Mouse (Mus musculus) midbrain, embryonic 15.5 days (tissue): ENCODE results near the gene Tbc1d16. TPM values are rescaled to one million over a fixed set of nuclear protein-coding genes. Genes with fewer than 3 reads are reported as not detected.
"Not testable (repeated sequence)": the region's sequence is repeated elsewhere in the genome, so short reads cannot be mapped to it uniquely, and the experiment has no call there.

Experiments used
- ATAC-seq: fragments of 200-750 bp; cut with Nextera tagmentation; replicated peaks from 2 replicates; pipeline ENCODE4 v1.8.0; 2017; ENCODE audit warnings: moderate TSS enrichment
- H3K27ac ChIP-seq: fragments of 300-500 bp; sonication (generic); 2 replicates; pipeline ENCODE4 v1.5.1; 2015; ENCODE audit warnings: mild to moderate bottlenecking, inconsistent platforms
- H3K27me3 ChIP-seq: fragments of 300-500 bp; sonication (generic); replicated peaks from 2 replicates; pipeline ENCODE4 v1.6.1; 2015; ENCODE audit warnings: inconsistent platforms
- H3K36me3 ChIP-seq: fragments of 300-500 bp; sonication (generic); replicated peaks from 2 replicates; pipeline ENCODE4 v1.6.1; 2015; ENCODE audit warnings: inconsistent platforms
- H3K4me1 ChIP-seq: fragments of 300-500 bp; sonication (generic); 2 replicates; pipeline ENCODE4 v1.6.1; 2015; ENCODE audit warnings: inconsistent platforms
- H3K4me2 ChIP-seq: fragments of 300-500 bp; sonication (generic); 2 replicates; pipeline ENCODE4 v1.6.1; 2015; ENCODE audit warnings: inconsistent platforms, mild to moderate bottlenecking, moderate library complexity
- H3K4me3 ChIP-seq: fragments of 300-500 bp; sonication (generic); 2 replicates; pipeline ENCODE4 v1.5.1; 2015; ENCODE audit warnings: mild to moderate bottlenecking, inconsistent platforms
- H3K9ac ChIP-seq: fragments of 300-500 bp; sonication (generic); 2 replicates; pipeline ENCODE4 v1.6.1; 2015; ENCODE audit warnings: mild to moderate bottlenecking, inconsistent platforms
- H3K9me3 ChIP-seq: fragments of 300-500 bp; sonication (generic); 2 replicates; pipeline ENCODE4 v1.6.1; 2016; ENCODE audit warnings: inconsistent platforms
- WGBS: fragments of 180-500 bp; shearing (Covaris S2); methylation state at CpG from one replicate; pipeline ENCODE4 v1.1.7; 2015; ENCODE audit warnings: mixed read lengths; 5-methylcytosine and 5-hydroxymethylcytosine counted together
- polyA plus RNA-seq: library from polyadenylated mRNA; unstranded; fragments of >200 nt; fragmentation: Nextera tagmentation; extraction: Ambion mirVana; gene quantifications from 2 replicates; pipeline ENCODE4 v1.2.1, GENCODE M21; 2015

Tbc1d16 gene
- 66.8 and 67.2 TPM in 2 replicates for polyA plus RNA-seq

- peak; percentile 90 for ATAC-seq
- H3K27ac ChIP-seq = peak within 1 kb of the TSS; percentile 87
- H3K27me3 ChIP-seq = no peaks in the 10 kb centered on the region
- peak within 1 kb of the TSS; percentile 96 for H3K4me3 ChIP-seq
- peak within 1 kb of the TSS; percentile 97 for H3K9ac ChIP-seq
- peaks cover 59% of the 10 kb centered on the region for H3K4me1 ChIP-seq
- no peaks in the 10 kb centered on the region for H3K36me3 ChIP-seq
- no peaks in the 10 kb centered on the region for H3K9me3 ChIP-seq
- under 1% methylated on average over 65 of the region's 66 CpGs for WGBS
- peak within 1 kb of the TSS; percentile 100 for H3K4me2 ChIP-seq
Measured at GRCm38 (mm10) chr11:119228091-119228781, at the start of gene Tbc1d16, which contains the start of gene Ccdc40. TSS of gene Tbc1d16 (minus strand) at chr11:119228499. TSS of gene Ccdc40 (plus strand) at chr11:119228572.

DNA sequence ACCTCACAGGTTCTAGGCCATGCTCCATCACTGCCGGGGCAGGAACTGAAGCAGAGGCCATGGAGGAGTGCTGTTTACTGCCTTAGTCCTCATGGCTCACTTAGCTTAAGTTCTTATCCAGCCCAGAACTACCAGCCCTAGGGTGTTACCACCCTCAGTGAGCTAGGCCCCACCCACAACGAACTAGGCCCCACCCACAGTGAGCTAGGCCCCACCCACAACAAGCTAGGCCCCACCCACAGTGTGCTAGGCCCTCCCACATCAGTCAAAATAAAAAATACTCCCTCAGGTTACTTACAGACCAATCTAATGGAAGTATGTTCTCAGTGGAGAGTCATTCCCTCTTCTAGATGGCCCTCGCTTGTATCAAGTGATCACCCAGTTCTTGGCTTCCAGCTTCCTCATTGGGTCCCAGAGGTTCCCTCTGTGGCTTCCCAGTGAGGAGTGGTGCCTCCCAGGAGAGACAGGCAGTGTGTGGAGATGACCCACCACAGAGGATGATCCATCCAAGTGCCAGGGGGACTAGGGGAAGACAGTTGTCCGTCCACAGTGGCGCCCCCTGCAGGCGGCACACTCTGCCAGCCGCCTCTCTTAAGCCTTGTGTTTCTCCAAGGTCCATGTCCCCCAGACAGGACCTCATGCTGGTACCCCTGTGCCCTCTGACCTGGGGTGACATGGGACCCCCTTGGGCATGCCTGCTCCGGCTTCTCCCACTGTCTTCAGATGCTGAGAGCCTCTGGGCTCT is 45.1 kb upstream of the Tbc1d16 start:
- Histone ChIP-seq H3K9me3 (no peaks in the 10 kb centered on the region), H3K9ac (no peak overlapping the region), H3K36me3 (peaks cover 30% of the 10 kb centered on the region), H3K4me3 (no peak overlapping the region), H3K27ac (no peak overlapping the region), H3K27me3 (no peaks in the 10 kb centered on the region), H3K4me1 (peaks cover 22% of the 10 kb centered on the region), H3K4me2 (no peak overlapping the region)
- no peak for ATAC-seq
- WGBS = 86% methylated on average over 8 of the region's 8 CpGs

DNA sequence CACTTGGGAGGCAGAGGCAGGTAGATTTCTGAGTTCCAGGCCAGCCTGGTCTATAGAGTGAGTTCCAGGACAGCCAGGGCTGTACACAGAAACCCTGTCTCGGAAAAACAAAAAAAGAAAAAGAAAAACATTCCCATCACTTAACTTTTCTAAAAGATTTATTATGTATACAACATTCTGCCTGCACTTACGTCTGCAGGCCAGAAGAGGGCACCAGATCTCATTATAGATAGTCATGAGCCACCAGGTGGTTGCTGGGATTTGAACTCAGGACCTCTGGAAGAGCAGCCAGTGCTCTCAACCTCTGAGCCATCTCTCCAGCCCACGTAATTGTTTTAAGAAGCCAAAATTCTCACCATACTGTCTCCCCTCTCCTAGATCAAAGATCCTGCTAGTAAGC is 44.2 kb upstream of the Tbc1d16 start:
- 55% methylated on average over 3 of the region's 3 CpGs for WGBS
- H3K27me3 ChIP-seq, H3K4me3 ChIP-seq, H3K9ac ChIP-seq, ATAC-seq, H3K4me2 ChIP-seq, H3K9me3 ChIP-seq, H3K27ac ChIP-seq: not testable (repeated sequence)
- peaks cover 27% of the 10 kb centered on the region for H3K4me1 ChIP-seq
- H3K36me3 ChIP-seq = peaks cover 27% of the 10 kb centered on the region

DNA sequence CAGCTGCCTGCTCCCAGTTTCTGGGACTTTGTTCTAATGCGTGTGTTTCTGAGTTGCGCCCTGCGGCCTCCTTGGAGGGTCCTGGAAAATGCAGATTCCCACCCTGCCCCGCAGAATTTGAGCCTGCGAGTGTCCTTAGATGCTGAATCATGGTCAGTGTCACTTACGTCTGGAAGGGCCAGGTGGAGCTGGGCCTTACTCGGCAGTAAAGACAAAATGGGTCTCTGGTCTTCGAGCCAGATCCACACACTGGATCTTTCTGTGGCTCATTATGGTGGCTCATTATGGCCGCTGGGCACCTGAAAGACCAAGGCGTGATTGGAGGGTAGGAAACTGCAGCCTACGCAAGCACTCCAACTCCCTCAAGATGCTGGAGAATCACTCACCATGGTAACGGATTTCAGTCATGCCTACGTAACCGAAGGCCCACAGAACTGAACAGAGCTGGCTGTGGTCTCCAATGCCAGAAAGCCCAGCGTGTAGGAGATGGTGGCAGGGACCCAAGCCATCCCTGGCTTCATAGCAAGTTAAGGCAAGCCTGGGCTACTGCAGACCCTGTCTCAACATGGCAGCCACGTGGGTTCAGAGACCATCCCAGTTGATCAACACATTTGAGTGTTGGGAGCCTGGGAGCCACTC is 40.4 kb upstream of the Tbc1d16 start:
- peak overlapping the region; percentile 59 for H3K9ac ChIP-seq
- H3K36me3 ChIP-seq = peaks cover 6% of the 10 kb centered on the region; the same call in 1 of the 2 replicates
- H3K9me3 ChIP-seq = no peaks in the 10 kb centered on the region
- no peak for ATAC-seq
- 66% methylated on average over 16 of the region's 16 CpGs for WGBS
- H3K4me1 ChIP-seq = peaks cover 32% of the 10 kb centered on the region
- H3K27me3 ChIP-seq = no peaks in the 10 kb centered on the region
- H3K4me3 ChIP-seq = peak overlapping the region; percentile 55
- peak overlapping the region; percentile 65 for H3K4me2 ChIP-seq
- no peak overlapping the region for H3K27ac ChIP-seq

DNA sequence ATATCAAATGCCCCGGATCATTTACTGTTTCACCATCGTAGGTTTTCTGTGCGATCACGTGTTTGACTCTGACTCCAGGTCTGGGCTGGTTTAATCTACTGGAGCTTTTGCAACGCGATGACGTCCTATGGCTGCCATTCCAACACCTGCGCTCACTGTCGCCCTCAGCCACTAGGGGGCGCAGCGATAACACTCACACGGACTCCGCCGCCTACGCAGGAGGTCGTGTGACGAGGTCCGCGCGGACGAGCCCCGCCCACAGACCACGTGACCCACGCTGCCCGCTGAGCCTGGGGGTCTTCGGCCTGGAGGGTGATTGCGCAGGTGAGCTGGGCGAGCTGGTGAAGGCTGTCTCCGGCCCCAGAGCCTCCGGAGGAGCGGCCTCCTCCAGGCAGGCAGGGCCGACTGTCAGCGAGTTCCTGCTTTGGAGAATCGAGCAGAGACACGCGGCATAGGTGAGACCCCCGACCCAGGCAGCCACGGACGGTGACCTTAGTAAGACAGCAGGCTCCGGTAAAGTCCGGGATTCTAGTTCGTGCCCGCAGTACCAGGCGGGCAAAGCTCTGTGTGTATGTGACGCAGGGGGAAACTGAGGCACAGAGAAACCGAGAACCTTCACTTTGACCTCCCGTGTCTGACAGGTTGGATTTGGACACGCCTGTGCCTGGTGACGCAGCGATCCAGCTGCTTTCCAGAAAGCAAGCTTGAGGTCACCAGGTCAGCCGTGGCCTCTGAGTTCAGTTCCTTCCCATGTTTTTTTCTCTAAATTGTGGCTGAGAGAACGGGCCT is 39.7 kb upstream of the Tbc1d16 start, which contains the start of gene Gaa:
Gene Gaa (plus strand): TSS at position 120 of the 789 bp plus-strand sequence.
- H3K27ac ChIP-seq = peak within 1 kb of the TSS; percentile 42
- peak within 1 kb of the TSS; percentile 65 for H3K4me2 ChIP-seq
- H3K27me3 ChIP-seq = no peaks in the 10 kb centered on the region
- peak within 1 kb of the TSS; percentile 55 for H3K4me3 ChIP-seq
- H3K36me3 ChIP-seq = peaks cover 6% of the 10 kb centered on the region; the same call in 1 of the 2 replicates
- peak within 1 kb of the TSS; percentile 59 for H3K9ac ChIP-seq
- H3K4me1 ChIP-seq = peaks cover 32% of the 10 kb centered on the region
- 6% methylated on average over 52 of the region's 52 CpGs for WGBS
- H3K9me3 ChIP-seq = no peaks in the 10 kb centered on the region
- ATAC-seq = peak; percentile 86

GRCm38 (mm10) chr11:119267241-119267674 is 39.0 kb upstream of the Tbc1d16 start:
- H3K27ac ChIP-seq = peak overlapping the region; percentile 26; the same call in 1 of the 2 replicates
- H3K9ac ChIP-seq = no peak overlapping the region
- no peaks in the 10 kb centered on the region for H3K9me3 ChIP-seq
- no peak overlapping the region; the same call in 1 of the 2 replicates for H3K4me3 ChIP-seq
- peak; percentile 67 for ATAC-seq
- H3K4me1 ChIP-seq = peaks cover 32% of the 10 kb centered on the region
- 34% methylated on average over 6 of the region's 6 CpGs for WGBS
- H3K36me3 ChIP-seq = peaks cover 6% of the 10 kb centered on the region; the same call in 1 of the 2 replicates
- peak overlapping the region; percentile 65 for H3K4me2 ChIP-seq
- no peaks in the 10 kb centered on the region for H3K27me3 ChIP-seq

DNA sequence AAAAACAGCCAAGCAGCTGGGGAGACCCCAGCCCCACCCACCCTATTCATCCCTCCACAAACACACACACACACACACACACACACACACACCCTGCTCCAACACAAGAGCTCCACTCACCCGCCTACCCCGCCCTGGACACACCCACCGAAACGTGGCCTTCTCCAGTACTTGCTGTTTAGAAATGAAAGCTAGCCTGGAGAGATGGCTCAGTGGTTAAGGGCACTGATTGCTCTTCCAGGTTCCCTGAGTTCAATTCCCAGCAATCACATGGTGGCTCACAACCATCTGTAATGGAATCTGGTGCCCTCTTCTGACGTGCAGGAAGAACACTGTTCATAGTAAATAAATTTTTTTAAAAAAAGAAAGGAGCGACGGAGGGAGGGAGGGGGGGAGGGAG is 37.5 kb upstream of the Tbc1d16 start:
- no peaks in the 10 kb centered on the region for H3K27me3 ChIP-seq
- no peak overlapping the region for H3K4me2 ChIP-seq
- no peak for ATAC-seq
- H3K4me3 ChIP-seq = no peak overlapping the region
- H3K9me3 ChIP-seq = no peaks in the 10 kb centered on the region
- H3K27ac ChIP-seq = no peak overlapping the region
- H3K36me3 ChIP-seq = 0 out of 2 replicates have a peak, but pooled peaks cover 4% of the 10 kb centered on the region
- 77% methylated on average over 7 of the region's 7 CpGs for WGBS
- no peak overlapping the region for H3K9ac ChIP-seq
- H3K4me1 ChIP-seq = peaks cover 31% of the 10 kb centered on the region

- 0 out of 2 replicates have a peak, but pooled peaks cover 3% of the 10 kb centered on the region for H3K36me3 ChIP-seq
- no peak overlapping the region for H3K4me2 ChIP-seq
- no peaks in the 10 kb centered on the region for H3K27me3 ChIP-seq
- no peak overlapping the region for H3K4me3 ChIP-seq
- H3K27ac ChIP-seq = no peak overlapping the region
- no peak overlapping the region for H3K9ac ChIP-seq
- ATAC-seq = no peak
- peaks cover 18% of the 10 kb centered on the region for H3K4me1 ChIP-seq
- H3K9me3 ChIP-seq = no peaks in the 10 kb centered on the region
- 91% methylated on average over 13 of the region's 13 CpGs for WGBS
Measured at GRCm38 (mm10) chr11:119264413-119264812, 36.1 kb upstream of the Tbc1d16 start.

- H3K36me3 ChIP-seq = 0 out of 2 replicates have a peak, but pooled peaks cover 3% of the 10 kb centered on the region
- H3K4me2 ChIP-seq = no peak overlapping the region
- 88% methylated on average over 8 of the region's 8 CpGs for WGBS
- no peak for ATAC-seq
- H3K4me3 ChIP-seq = no peak overlapping the region
- no peaks in the 10 kb centered on the region for H3K4me1 ChIP-seq
- H3K27ac ChIP-seq = no peak overlapping the region
- no peaks in the 10 kb centered on the region for H3K9me3 ChIP-seq
- H3K27me3 ChIP-seq = no peaks in the 10 kb centered on the region
- H3K9ac ChIP-seq = no peak overlapping the region
Measured at GRCm38 (mm10) chr11:119259977-119260376, 31.7 kb upstream of the Tbc1d16 start.

DNA sequence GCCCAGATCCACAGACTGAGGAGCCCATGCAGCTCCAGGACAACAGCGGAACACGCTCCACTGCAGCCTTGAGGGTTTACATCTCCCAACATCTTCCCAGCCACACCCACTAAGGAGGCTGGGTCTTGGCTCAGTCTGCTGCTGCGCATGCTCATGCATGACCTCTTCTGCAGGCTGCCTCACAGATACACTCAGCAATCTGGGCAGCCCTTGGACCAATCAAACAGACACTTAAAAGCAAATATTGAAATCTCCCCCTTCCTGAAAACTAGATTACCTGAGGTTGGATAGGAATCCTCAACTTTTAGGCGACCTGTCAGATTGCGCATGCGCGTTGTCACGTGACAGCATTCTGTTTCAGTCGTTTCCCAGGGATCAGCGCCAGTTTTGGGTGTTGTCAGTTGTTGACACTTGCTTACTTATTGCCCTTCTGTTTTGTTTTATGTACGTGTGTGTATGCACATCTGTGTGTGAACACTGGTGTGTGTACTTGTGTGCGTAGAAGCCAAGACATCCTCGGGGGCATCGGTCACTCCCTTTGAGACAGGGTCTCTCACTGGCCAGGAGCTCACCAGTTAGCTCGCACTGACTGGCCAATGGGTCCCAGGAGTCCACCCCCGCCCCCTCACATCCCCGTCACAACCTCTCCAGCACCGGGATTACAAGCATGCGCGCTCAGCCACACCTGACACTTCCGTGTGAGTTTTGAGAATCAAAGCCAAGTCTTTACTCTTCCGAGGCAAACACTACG is 30.4 kb upstream of the Tbc1d16 start:
- Histone ChIP-seq H3K27ac (peak overlapping the region; percentile 71), H3K36me3 (no peaks in the 10 kb centered on the region), H3K4me2 (peak overlapping the region; percentile 42), H3K27me3 (no peaks in the 10 kb centered on the region), H3K4me1 (no peaks in the 10 kb centered on the region), H3K9me3 (no peaks in the 10 kb centered on the region), H3K4me3 (peak overlapping the region; percentile 26), H3K9ac (no peak overlapping the region)
- peak; percentile 62 for ATAC-seq
- 66% methylated on average over 23 of the region's 23 CpGs for WGBS

GRCm38 (mm10) chr11:119258216-119258571 is 29.9 kb upstream of the Tbc1d16 start:
- Histone ChIP-seq H3K9ac (no peak overlapping the region), H3K4me1 (peaks cover 4% of the 10 kb centered on the region), H3K4me3 (peak overlapping the region; percentile 26), H3K36me3 (no peaks in the 10 kb centered on the region), H3K27ac (peak overlapping the region; percentile 71), H3K9me3 (no peaks in the 10 kb centered on the region), H3K4me2 (peak overlapping the region; percentile 42), H3K27me3 (no peaks in the 10 kb centered on the region)
- ATAC-seq = no peak; the same call in 1 of the 2 replicates
- 64% methylated on average over 9 of the region's 9 CpGs for WGBS
